Mouse (Mus musculus) lung, embryonic 15.5 days (tissue): Measurements from ENCODE around the gene Sfpq. TPM values are rescaled to one million over a fixed set of nuclear protein-coding genes. Genes with fewer than 3 reads are reported as not detected.
"Not testable (repeated sequence)": the region's sequence is repeated elsewhere in the genome, so short reads cannot be mapped to it uniquely, and the experiment has no call there.

Source experiments
- ATAC-seq: fragments of 200-750 bp; cut with Nextera tagmentation; 2 replicates; pipeline ENCODE4 v1.8.0; 2017; ENCODE audit warnings: moderate number of reproducible peaks, borderline replicate concordance; ENCODE audit not compliant: low FRiP score, low TSS enrichment; ENCODE audit errors: extremely low read depth
- H3K27ac ChIP-seq: fragments of 300-500 bp; sonication (generic); 2 replicates; pipeline ENCODE4 v1.5.1; 2015; ENCODE audit warnings: moderate library complexity, mild to moderate bottlenecking, inconsistent platforms
- H3K27me3 ChIP-seq: fragments of 300-500 bp; sonication (generic); 2 replicates; pipeline ENCODE4 v1.6.1; 2015; ENCODE audit warnings: inconsistent platforms
- H3K36me3 ChIP-seq: fragments of 300-500 bp; sonication (generic); 2 replicates; pipeline ENCODE4 v1.6.1; 2015; ENCODE audit warnings: inconsistent platforms
- H3K4me1 ChIP-seq: fragments of 300-500 bp; sonication (generic); 2 replicates; pipeline ENCODE4 v1.6.1; 2015; ENCODE audit warnings: inconsistent platforms
- H3K4me2 ChIP-seq: fragments of 300-500 bp; sonication (generic); 2 replicates; pipeline ENCODE4 v1.6.1; 2015; ENCODE audit warnings: inconsistent platforms, mild to moderate bottlenecking, moderate library complexity
- H3K4me3 ChIP-seq: fragments of 300-500 bp; sonication (generic); 2 replicates; pipeline ENCODE4 v1.5.1; 2015; ENCODE audit warnings: mild to moderate bottlenecking, inconsistent platforms
- H3K9ac ChIP-seq: fragments of 300-500 bp; sonication (generic); 2 replicates; pipeline ENCODE4 v1.6.1; 2015; ENCODE audit warnings: inconsistent platforms
- H3K9me3 ChIP-seq: fragments of 300-500 bp; sonication (generic); 2 replicates; pipeline ENCODE4 v1.6.1; 2016; ENCODE audit warnings: inconsistent platforms
- WGBS: fragments of 180-500 bp; shearing (Covaris S2); methylation state at CpG from one replicate; pipeline ENCODE4 v1.1.7; 2015; 5-methylcytosine and 5-hydroxymethylcytosine counted together
- polyA plus RNA-seq: library from polyadenylated mRNA; unstranded; fragments of >200 nt; fragmentation: Nextera tagmentation; extraction: Ambion mirVana; gene quantifications from 2 replicates; pipeline ENCODE4 v1.2.1, GENCODE M21; 2015

Sfpq gene
- polyA plus RNA-seq, 1 experiment from 2014 or later: 93.7 TPM

- no peak for ATAC-seq
- H3K27me3 ChIP-seq: no peaks in the 10 kb centered on the region
- no peaks in the 10 kb centered on the region for H3K9me3 ChIP-seq
- H3K9ac ChIP-seq: peak overlapping the region; percentile 21; the same call in 1 of the 2 replicates
- H3K36me3 ChIP-seq: no peaks in the 10 kb centered on the region
- no peak overlapping the region for H3K27ac ChIP-seq
- peak overlapping the region; percentile 33 for H3K4me3 ChIP-seq
- 15% methylated on average over 25 of the region's 25 CpGs for WGBS
- H3K4me1 ChIP-seq: peaks cover 9% of the 10 kb centered on the region
- H3K4me2 ChIP-seq: peak overlapping the region; percentile 68
Observed at GRCm38 (mm10) chr4:127005113-127005936, 15.8 kb upstream of the Sfpq start.

GRCm38 (mm10) chr4:127015294-127015993, 5.7 kb upstream of the Sfpq start:
- Histone ChIP-seq H3K4me3 (peak overlapping the region; percentile 34), H3K4me2 (0 out of 2 replicates have a peak overlapping the region, but pooled peaks have one; percentile 43)
- H3K27ac ChIP-seq, H3K9me3 ChIP-seq, H3K4me1 ChIP-seq, H3K9ac ChIP-seq, H3K27me3 ChIP-seq, H3K36me3 ChIP-seq: not testable (repeated sequence)
- 16% methylated on average over 14 of the region's 26 CpGs for WGBS
- peak; percentile 93 for ATAC-seq

GRCm38 (mm10) chr4:127016366-127016765, 4.8 kb upstream of the Sfpq start:
- WGBS: 70% methylated on average over 4 of the region's 4 CpGs
- no peak for ATAC-seq
- Histone ChIP-seq H3K27ac (no peak overlapping the region), H3K4me1 (no peaks in the 10 kb centered on the region), H3K36me3 (no peaks in the 10 kb centered on the region), H3K9me3 (no peaks in the 10 kb centered on the region), H3K4me3 (no peak overlapping the region), H3K4me2 (no peak overlapping the region), H3K9ac (no peak overlapping the region), H3K27me3 (no peaks in the 10 kb centered on the region)

- ATAC-seq: no peak
- peak overlapping the region; percentile 97 for H3K4me3 ChIP-seq
- peak overlapping the region; percentile 51 for H3K4me2 ChIP-seq
- H3K9ac ChIP-seq: no peak overlapping the region
- 10% methylated on average over 13 of the region's 13 CpGs for WGBS
- peaks cover 20% of the 10 kb centered on the region for H3K36me3 ChIP-seq
- no peak overlapping the region for H3K27ac ChIP-seq
- H3K4me1 ChIP-seq: peaks cover 17% of the 10 kb centered on the region
- no peaks in the 10 kb centered on the region for H3K27me3 ChIP-seq
- H3K9me3 ChIP-seq: no peaks in the 10 kb centered on the region
Observed at GRCm38 (mm10) chr4:127020411-127021150, 543 bp upstream of the Sfpq start.

- Histone ChIP-seq H3K36me3 (peaks cover 34% of the 10 kb centered on the region), H3K27ac (peak overlapping the region; percentile 98), H3K4me1 (peaks cover 25% of the 10 kb centered on the region), H3K4me3 (peak overlapping the region; percentile 97), H3K9ac (peak overlapping the region; percentile 100), H3K9me3 (no peaks in the 10 kb centered on the region), H3K4me2 (peak overlapping the region; percentile 83), H3K27me3 (no peaks in the 10 kb centered on the region)
- WGBS: under 1% methylated on average over 53 of the region's 53 CpGs
- peak; percentile 65 for ATAC-seq
Observed at GRCm38 (mm10) chr4:127021989-127022626, 984 bp downstream of the Sfpq start.

GRCm38 (mm10) chr4:127023201-127023600, 2.1 kb downstream of the Sfpq start:
- Histone ChIP-seq H3K4me1 (peaks cover 26% of the 10 kb centered on the region), H3K9ac (peak overlapping the region; percentile 100), H3K4me2 (peak overlapping the region; percentile 83), H3K27me3 (no peaks in the 10 kb centered on the region), H3K9me3 (no peaks in the 10 kb centered on the region), H3K27ac (no peak overlapping the region), H3K36me3 (peaks cover 45% of the 10 kb centered on the region), H3K4me3 (peak overlapping the region; percentile 97)
- WGBS: under 1% methylated on average over 9 of the region's 9 CpGs
- no peak for ATAC-seq

- Histone ChIP-seq H3K36me3 (peaks cover 51% of the 10 kb centered on the region), H3K9ac (peak overlapping the region; percentile 100), H3K27ac (no peak overlapping the region), H3K4me1 (peaks cover 26% of the 10 kb centered on the region), H3K27me3 (no peaks in the 10 kb centered on the region), H3K9me3 (no peaks in the 10 kb centered on the region), H3K4me2 (peak overlapping the region; percentile 83), H3K4me3 (peak overlapping the region; percentile 97)
- WGBS: 26% methylated on average over 1 of the region's 1 CpGs
- no peak for ATAC-seq
Observed at GRCm38 (mm10) chr4:127024240-127024639, 3.1 kb downstream of the Sfpq start.

GRCm38 (mm10) chr4:127026826-127027225, 5.7 kb downstream of the Sfpq start:
- H3K4me2 ChIP-seq: no peak overlapping the region
- H3K9me3 ChIP-seq: no peaks in the 10 kb centered on the region
- H3K27ac ChIP-seq: no peak overlapping the region
- no peak overlapping the region for H3K9ac ChIP-seq
- H3K4me3 ChIP-seq: no peak overlapping the region
- peaks cover 76% of the 10 kb centered on the region for H3K36me3 ChIP-seq
- ATAC-seq: no peak
- peaks cover 27% of the 10 kb centered on the region for H3K4me1 ChIP-seq
- 78% methylated on average over 4 of the region's 4 CpGs for WGBS
- no peaks in the 10 kb centered on the region for H3K27me3 ChIP-seq

- Histone ChIP-seq H3K36me3 (peaks cover 82% of the 10 kb centered on the region), H3K9ac (no peak overlapping the region), H3K9me3 (no peaks in the 10 kb centered on the region), H3K4me2 (no peak overlapping the region), H3K4me1 (peaks cover 29% of the 10 kb centered on the region), H3K4me3 (no peak overlapping the region), H3K27me3 (no peaks in the 10 kb centered on the region), H3K27ac (no peak overlapping the region)
- ATAC-seq: no peak
- 75% methylated on average over 4 of the region's 4 CpGs for WGBS
Observed at GRCm38 (mm10) chr4:127027228-127028190, 6.4 kb downstream of the Sfpq start.

GRCm38 (mm10) chr4:127037158-127037557, 16.0 kb downstream of the Sfpq start:
- no peak overlapping the region for H3K27ac ChIP-seq

More at GRCm38 (mm10) chr4:127037158-127037557, 16.0 kb downstream of the Sfpq start:
- no peak for ATAC-seq
- no peak overlapping the region for H3K9ac ChIP-seq
- no peaks in the 10 kb centered on the region for H3K4me1 ChIP-seq
- H3K27me3 ChIP-seq: no peaks in the 10 kb centered on the region
- H3K4me2 ChIP-seq: no peak overlapping the region
- WGBS: 86% methylated on average over 3 of the region's 3 CpGs
- H3K36me3 ChIP-seq: peaks cover 84% of the 10 kb centered on the region
- H3K9me3 ChIP-seq: no peaks in the 10 kb centered on the region
- no peak overlapping the region for H3K4me3 ChIP-seq
